Mouse (Mus musculus) lung, postnatal 0 days (tissue): ENCODE results near the gene Kmt5b. TPM values are rescaled to one million over a fixed set of nuclear protein-coding genes. Genes with fewer than 3 reads are reported as not detected.

Experiments used
- ATAC-seq: fragments of 200-750 bp; cut with Nextera tagmentation; 2 replicates; pipeline ENCODE4 v1.8.0; 2017; ENCODE audit warnings: moderate library complexity
- DNase-seq: peaks from one replicate; pipeline ENCODE4 v3.0.0-alpha.2; 2016; ENCODE audit warnings: low spot score
- H3K27ac ChIP-seq: fragments of 300-500 bp; sonication (generic); 2 replicates; pipeline ENCODE4 v1.5.1; 2014; ENCODE audit warnings: antibody characterized with exemption, mild to moderate bottlenecking, low read length, mixed read lengths
- H3K27me3 ChIP-seq: fragments of 300-500 bp; sonication (generic); replicated peaks from 2 replicates; pipeline ENCODE4 v1.6.1; 2014; ENCODE audit warnings: low read length, mixed read lengths; ENCODE audit not compliant: insufficient read depth
- H3K36me3 ChIP-seq: fragments of 300-500 bp; sonication (generic); 2 replicates; pipeline ENCODE4 v1.6.1; 2014; ENCODE audit warnings: low read length, mixed read lengths; ENCODE audit not compliant: insufficient read depth
- H3K4me1 ChIP-seq: fragments of 300-500 bp; sonication (generic); 2 replicates; pipeline ENCODE4 v1.6.1; 2014; ENCODE audit warnings: antibody characterized with exemption, low read depth, low read length, mixed read lengths; ENCODE audit not compliant: insufficient read depth
- H3K4me2 ChIP-seq: fragments of 300-500 bp; sonication (generic); replicated peaks from 2 replicates; pipeline ENCODE4 v1.6.1; 2014; ENCODE audit warnings: low read depth, mild to moderate bottlenecking, low read length, moderate library complexity, mixed read lengths
- H3K4me3 ChIP-seq: fragments of 300-500 bp; sonication (generic); 2 replicates; pipeline ENCODE4 v1.5.1; 2014; ENCODE audit warnings: low read depth, low read length
- H3K9ac ChIP-seq: fragments of 300-500 bp; sonication (generic); replicated peaks from 2 replicates; pipeline ENCODE4 v1.6.1; 2014; ENCODE audit warnings: low read depth, mild to moderate bottlenecking
- H3K9me3 ChIP-seq: fragments of 300-500 bp; sonication (generic); 2 replicates; pipeline ENCODE4 v1.6.1; 2016; ENCODE audit warnings: low read length, mixed read lengths
- CTCF ChIP-seq: IDR thresholded peaks from 2 replicates; pipeline ENCODE4 v1.5.1; 2016; ENCODE audit warnings: antibody characterized with exemption, mild to moderate bottlenecking
- EP300 ChIP-seq: IDR thresholded peaks from 2 replicates; pipeline ENCODE4 v1.6.1; 2016; ENCODE audit warnings: antibody characterized with exemption, mild to moderate bottlenecking, control low read depth
- WGBS: fragments of 180-500 bp; shearing (Covaris S2); extraction: QIAGEN DNeasy Blood & Tissue Kit; methylation state at CpG from one replicate; pipeline ENCODE4 v1.1.7; 2014; 5-methylcytosine and 5-hydroxymethylcytosine counted together
- polyA plus RNA-seq: library from polyadenylated mRNA; unstranded; fragments of >200 nt; fragmentation: Nextera tagmentation; extraction: Ambion mirVana; gene quantifications from 2 replicates; pipeline ENCODE4 v1.2.1, GENCODE M21; 2015

Kmt5b gene
- polyA plus RNA-seq, 1 experiment from 2014 or later = 20.5 TPM

DNA sequence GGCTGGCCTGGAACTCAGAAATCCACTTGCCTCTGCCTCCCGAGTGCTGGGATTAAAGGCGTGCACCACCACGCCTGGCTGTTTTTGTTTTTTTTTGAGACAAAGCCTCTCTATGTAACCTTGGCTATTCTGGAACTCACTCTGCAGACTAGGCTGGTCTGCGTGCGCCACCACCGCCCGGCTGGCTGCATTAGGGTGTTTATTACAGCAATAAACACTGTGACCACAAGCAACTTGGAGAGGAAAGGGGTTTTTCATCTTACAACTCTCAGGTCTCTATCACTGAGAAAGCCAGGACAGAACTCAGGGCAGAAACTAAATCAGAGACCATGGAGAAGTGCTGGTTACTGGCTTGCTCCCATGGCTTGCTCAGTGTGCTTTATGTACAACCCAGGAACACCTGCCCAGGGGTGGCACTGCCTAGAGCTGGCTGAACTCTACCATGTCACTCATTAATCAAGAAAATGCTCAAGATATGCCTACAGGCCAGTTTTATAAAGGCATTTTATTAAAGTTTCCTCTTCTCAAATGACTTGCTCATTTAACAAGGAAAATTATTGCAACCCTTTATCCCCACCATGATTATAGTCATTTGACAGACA lies 81.1 kb downstream of the Kmt5b start:
- DNase-seq = no peak
- H3K9ac ChIP-seq = no peak overlapping the region
- no peak overlapping the region for H3K4me2 ChIP-seq
- no peak overlapping the region for H3K27ac ChIP-seq
- H3K4me1 ChIP-seq = peaks cover 9% of the 10 kb centered on the region; the same call in 1 of the 2 replicates
- no peak overlapping the region for H3K4me3 ChIP-seq
- ATAC-seq = no peak
- no peaks in the 10 kb centered on the region for H3K36me3 ChIP-seq
- no peak for TF ChIP-seq CTCF
- H3K9me3 ChIP-seq = no peaks in the 10 kb centered on the region
- WGBS = 79% methylated on average over 7 of the region's 7 CpGs
- H3K27me3 ChIP-seq = no peaks in the 10 kb centered on the region

DNA sequence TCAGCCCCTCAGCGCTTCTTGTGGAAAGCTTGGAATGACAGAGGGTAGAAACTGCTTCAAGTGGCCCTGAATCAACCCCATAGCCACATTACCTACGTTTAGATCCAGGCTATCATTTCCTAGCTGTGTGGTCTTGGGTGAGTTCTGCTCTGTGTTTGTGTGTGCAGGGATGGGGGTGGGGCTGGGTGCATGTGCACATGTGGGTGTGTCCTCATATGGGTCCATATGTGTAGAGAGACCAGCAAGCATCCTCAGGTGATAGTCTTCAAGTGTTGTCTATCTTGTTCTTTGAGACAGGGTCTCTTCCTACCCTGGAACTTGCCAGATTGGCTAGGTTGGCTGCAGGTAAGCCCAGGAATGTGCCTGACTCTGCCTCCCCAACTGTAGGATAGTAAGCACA lies 82.0 kb downstream of the Kmt5b start:
- ATAC-seq (no peak), DNase-seq (no peak)
- Histone ChIP-seq H3K4me2 (no peak overlapping the region), H3K9me3 (no peaks in the 10 kb centered on the region), H3K9ac (no peak overlapping the region), H3K27ac (no peak overlapping the region), H3K27me3 (no peaks in the 10 kb centered on the region), H3K4me3 (no peak overlapping the region), H3K36me3 (no peaks in the 10 kb centered on the region), H3K4me1 (peaks cover 9% of the 10 kb centered on the region; the same call in 1 of the 2 replicates)
- 80% methylated on average over 2 of the region's 2 CpGs for WGBS
- TF ChIP-seq CTCF (no peak), EP300 (no peak)

DNA sequence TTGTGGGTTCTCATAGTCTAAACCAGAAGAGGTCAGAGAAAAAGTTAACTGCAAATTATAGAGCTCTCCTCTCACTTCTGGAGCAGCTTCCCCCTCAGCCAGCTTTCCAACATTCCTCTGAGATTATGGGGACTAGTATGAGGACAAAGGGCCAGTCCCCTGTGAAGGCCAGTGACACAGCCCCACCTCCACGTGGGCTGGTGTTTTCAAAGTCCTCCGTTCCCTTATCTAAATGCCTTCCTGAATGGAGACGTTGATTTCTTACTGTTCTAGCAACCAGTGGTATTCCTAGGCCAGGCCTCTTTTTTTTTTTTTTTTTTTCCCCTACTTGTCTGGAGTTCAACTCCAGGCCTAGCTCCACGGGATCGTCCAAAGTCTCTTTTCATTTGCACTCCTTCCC lies 82.9 kb downstream of the Kmt5b start:
- TF ChIP-seq EP300 (no peak), CTCF (no peak)
- Histone ChIP-seq H3K9ac (no peak overlapping the region), H3K4me1 (peaks cover 9% of the 10 kb centered on the region; the same call in 1 of the 2 replicates), H3K9me3 (no peaks in the 10 kb centered on the region), H3K27me3 (no peaks in the 10 kb centered on the region), H3K4me2 (no peak overlapping the region), H3K4me3 (no peak overlapping the region), H3K27ac (peak overlapping the region; percentile 99), H3K36me3 (no peaks in the 10 kb centered on the region)
- ATAC-seq = no peak
- 39% methylated on average over 5 of the region's 5 CpGs for WGBS
- DNase-seq = peak; percentile 41

DNA sequence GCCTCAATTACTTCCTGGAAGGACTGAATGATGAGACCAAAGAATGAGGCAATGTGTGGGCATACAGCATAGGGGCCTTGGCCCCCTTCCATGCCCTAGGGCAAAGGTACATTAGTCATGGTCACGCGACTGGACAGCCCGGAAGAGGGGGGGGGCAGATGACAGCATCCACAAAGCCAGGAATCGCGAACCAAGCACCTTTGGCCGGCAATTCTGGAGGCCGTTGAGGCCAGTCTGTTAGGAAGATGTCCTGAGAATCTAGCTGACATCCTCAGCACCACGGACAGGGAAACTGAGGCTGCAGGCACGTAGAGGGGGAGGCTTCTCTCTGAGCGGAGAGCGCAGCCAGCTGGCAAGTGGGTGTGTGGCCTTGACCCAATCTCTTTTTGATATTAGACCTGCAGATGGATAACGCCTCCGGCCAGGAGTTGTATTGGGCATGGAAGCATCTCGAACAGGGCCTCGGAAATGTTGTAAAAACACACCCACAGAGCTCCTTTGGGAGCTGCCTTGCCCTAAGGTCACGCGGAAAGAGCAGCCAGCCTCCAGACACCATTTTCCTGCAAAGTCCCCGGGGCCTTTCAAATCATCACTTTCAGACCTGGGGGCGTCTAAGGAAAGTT lies 83.7 kb downstream of the Kmt5b start:
- Histone ChIP-seq H3K27me3 (no peaks in the 10 kb centered on the region), H3K9me3 (no peaks in the 10 kb centered on the region), H3K27ac (peak overlapping the region; percentile 99), H3K4me2 (peak overlapping the region; percentile 86), H3K4me1 (peaks cover 12% of the 10 kb centered on the region; the same call in 1 of the 2 replicates), H3K4me3 (peak overlapping the region; percentile 92), H3K36me3 (no peaks in the 10 kb centered on the region), H3K9ac (peak overlapping the region; percentile 32)
- DNase-seq (peak; percentile 79), ATAC-seq (no peak; the same call in 1 of the 2 replicates)
- 5% methylated on average over 19 of the region's 19 CpGs for WGBS
- TF ChIP-seq CTCF = no peak
- TF ChIP-seq EP300 = peak; percentile 71

DNA sequence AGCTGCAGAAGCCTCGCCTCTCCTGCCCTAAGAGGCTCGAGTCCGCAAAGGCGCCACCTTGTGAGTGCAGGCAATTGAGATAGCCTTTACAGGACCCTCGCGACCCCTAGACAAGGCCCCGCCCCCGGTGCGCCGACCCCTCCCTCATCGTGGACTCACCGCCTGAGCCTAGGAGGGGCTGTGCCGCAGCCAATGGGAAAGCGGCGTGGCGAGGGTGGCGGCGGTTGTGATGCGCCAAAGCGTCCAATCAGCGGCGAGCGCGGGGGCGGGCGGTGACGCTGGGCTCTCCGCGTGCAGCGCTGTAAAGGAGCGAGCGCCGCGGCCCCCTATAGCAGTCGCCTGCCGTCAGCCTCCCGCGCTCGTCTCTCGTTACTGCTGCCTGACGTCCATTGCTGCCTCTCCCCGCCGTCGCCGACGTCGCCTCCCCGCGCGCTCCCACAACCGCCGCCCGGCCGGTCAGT lies 84.3 kb downstream of the Kmt5b start, which contains the start of gene Chka:
Gene Chka (plus strand): TSS at position 272 of the 461 bp plus-strand sequence.
- ATAC-seq (peak; percentile 97), DNase-seq (peak; percentile 97)
- Histone ChIP-seq H3K4me1 (peaks cover 12% of the 10 kb centered on the region; the same call in 1 of the 2 replicates), H3K9ac (peak within 1 kb of the TSS; percentile 92), H3K9me3 (no peaks in the 10 kb centered on the region), H3K4me3 (peak within 1 kb of the TSS; percentile 92), H3K27ac (peak within 1 kb of the TSS; percentile 99), H3K27me3 (no peaks in the 10 kb centered on the region), H3K4me2 (peak within 1 kb of the TSS; percentile 86), H3K36me3 (no peaks in the 10 kb centered on the region)
- 2% methylated on average over 47 of the region's 54 CpGs for WGBS
- peak; percentile 45 for TF ChIP-seq CTCF
- TF ChIP-seq EP300 = no peak

DNA sequence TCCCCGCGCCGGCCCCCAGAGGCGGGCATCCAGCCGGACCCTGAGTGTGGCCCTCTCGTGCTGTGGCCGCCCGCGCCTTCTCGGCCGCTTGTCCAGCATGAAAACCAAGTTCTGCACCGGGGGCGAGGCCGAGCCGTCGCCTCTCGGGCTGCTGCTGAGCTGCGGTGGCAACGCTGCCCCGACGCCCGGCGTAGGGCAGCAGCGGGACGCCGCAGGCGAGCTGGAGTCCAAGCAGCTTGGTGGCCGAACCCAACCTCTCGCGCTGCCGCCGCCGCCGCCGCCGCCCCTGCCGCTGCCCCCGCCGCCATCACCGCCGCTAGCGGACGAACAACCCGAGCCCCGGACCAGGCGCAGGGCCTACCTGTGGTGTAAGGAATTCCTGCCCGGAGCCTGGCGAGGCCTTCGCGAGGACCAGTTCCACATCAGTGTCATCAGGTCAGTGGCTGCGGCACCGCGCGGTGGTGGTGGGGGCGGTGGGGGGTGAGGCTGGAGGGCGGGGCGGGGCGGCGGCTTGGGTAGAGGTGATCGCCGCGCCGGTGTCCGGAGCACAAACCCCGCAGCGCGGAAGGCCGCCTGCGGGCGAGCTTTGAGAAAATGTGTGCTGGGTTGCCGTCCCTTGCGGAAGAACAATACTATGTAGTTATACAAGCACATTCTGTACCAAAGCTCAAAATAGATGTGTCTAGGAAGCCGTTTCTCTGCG lies 84.9 kb downstream of the Kmt5b start:
- TF ChIP-seq CTCF (no peak), EP300 (no peak)
- whole genome bisulfite sequencing = 2% methylated on average over 52 of the region's 74 CpGs
- Histone ChIP-seq H3K4me1 (peaks cover 12% of the 10 kb centered on the region; the same call in 1 of the 2 replicates), H3K9ac (peak overlapping the region; percentile 92), H3K4me2 (peak overlapping the region; percentile 86), H3K36me3 (no peaks in the 10 kb centered on the region), H3K9me3 (no peaks in the 10 kb centered on the region), H3K27me3 (no peaks in the 10 kb centered on the region), H3K27ac (peak overlapping the region; percentile 99), H3K4me3 (peak overlapping the region; percentile 92)
- DNase-seq (peak; percentile 69), ATAC-seq (peak; percentile 36)
